Mouse (Mus musculus) frontal cortex, postnatal 10 days (tissue): ENCODE results near the gene Nkain4.

ENCODE experiments used
- DNase-seq, 2 experiments: peaks; one replicate each; pipeline ENCODE4 v3.0.0; 2022; ENCODE audit warnings: low spot score in 2 of 2, mixed read lengths in 1 of 2

The Nkain4 gene

GRCm38 (mm10) chr2:180954061-180955047 is at the start of gene Nkain4:
Nkain4 (minus strand) TSS chr2:180954699.
- DNase-seq, result peak; percentile 50 to 63

DNA sequence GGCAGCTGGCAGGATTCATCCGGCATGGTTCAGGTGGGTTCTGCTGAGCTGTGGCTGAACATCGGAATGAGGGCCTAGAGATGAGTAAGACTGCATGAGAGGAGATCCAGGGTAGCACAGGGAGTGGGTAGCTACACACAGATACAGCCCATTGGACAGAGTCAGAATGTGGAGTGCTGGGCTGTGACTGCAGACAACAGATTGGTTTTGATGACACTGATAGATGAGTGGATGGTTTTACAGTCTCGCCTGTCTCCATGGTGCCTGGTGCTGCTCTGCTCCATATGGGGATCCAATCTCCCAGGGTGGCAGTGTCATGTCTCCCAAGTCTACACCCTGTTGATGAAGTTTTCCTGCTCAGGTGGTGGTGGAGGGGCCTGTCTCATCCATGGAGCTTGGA is 42.4 kb upstream of the Nkain4 start:
- DNase-seq, result no peak

- DNase-seq, result peak in 1 of 2 experiments; percentile 49
Observed at GRCm38 (mm10) chr2:180996436-180996835, 41.9 kb upstream of the Nkain4 start.

GRCm38 (mm10) chr2:180995457-180995856 is 41.0 kb upstream of the Nkain4 start:
- no peak for DNase-seq

- DNase-seq, result no peak
Observed at GRCm38 (mm10) chr2:180994360-180994759, 39.9 kb upstream of the Nkain4 start.

GRCm38 (mm10) chr2:180990347-180990746 is 35.8 kb upstream of the Nkain4 start:
- DNase-seq, result no peak

DNA sequence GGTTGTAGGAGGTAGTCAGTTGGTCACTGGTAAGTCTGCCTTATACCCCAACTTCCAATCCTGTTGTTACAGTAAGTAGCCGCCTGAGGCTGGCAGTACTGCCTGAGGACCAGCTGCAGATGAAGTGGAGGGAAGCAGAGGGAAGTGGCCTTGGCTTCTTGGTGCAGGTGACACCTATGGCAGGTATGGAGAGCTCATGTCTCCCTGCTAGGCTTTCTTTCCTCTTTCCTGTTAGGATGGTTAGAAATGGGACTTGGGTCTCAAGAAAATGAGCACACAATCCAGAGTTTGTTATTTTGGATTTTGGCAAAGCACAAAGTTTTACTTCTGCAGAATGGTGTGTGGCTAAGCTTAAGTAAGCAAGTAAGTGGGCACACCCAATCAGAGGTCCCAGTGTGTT is 34.4 kb upstream of the Nkain4 start:
- no peak for DNase-seq

DNA sequence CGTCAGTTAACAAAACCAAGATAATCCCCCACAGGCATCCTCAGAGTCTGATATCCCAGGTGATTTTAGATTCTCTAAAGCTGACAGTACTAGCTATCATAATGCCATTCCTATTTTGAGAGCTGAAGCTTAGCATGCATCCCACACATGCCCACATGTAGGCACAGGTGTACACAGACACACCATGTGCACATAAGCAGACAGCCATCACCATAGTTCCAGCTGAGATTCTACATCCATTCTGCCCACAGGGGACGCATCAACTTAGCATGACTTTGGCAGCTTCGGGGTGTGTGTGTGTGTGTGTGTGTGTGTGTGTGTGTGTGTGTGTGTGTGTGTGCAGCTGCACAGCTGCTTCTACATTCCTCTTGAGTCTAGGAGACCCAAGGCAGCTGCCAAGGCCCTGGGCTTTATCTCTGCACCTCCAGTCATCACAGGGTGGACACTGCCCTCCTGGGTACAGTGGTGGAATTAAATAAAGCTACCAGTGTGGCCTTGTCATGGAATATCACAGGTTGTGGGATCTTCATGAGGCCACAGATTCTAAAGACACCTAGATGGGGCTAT is 33.9 kb upstream of the Nkain4 start:
- no peak for DNase-seq

DNA sequence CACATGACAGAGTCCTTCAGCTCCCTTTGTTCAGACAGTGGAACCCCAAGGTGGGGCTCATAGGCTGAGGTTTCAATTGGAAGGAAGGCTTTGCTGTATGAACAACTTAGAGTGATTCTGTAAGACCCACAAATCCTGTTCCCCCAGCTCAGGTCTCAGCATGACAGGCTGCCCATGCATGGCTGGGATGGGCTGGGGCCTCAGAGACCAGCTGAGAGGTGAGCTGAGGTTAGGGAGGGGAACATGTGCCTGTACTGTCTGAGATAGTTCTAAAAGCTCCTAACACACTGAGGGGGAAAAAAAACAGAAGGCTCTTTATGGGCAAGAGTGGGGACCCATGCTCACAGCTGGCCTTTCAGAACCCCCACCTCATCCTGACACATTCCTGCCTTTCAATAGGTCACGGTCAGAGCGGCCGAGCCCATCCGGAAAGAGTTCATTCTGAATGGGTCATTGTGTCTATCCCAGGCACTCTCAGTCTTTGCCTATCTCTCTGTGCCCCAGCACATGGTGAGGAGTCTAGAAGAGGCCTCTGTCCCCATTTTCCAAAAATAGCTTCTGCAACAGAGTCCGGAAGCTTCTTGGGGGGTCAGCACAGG is 33.0 kb upstream of the Nkain4 start:
- no peak for DNase-seq

- DNase-seq, result no peak
Observed at GRCm38 (mm10) chr2:180987001-180987400, 32.5 kb upstream of the Nkain4 start.

- DNase-seq, result no peak
Observed at GRCm38 (mm10) chr2:180986449-180986848, 31.9 kb upstream of the Nkain4 start, which contains the start of gene Col20a1. Col20a1 (plus strand) TSS chr2:180986535.

- no peak for DNase-seq
Observed at GRCm38 (mm10) chr2:180985635-180986034, 31.1 kb upstream of the Nkain4 start.

DNA sequence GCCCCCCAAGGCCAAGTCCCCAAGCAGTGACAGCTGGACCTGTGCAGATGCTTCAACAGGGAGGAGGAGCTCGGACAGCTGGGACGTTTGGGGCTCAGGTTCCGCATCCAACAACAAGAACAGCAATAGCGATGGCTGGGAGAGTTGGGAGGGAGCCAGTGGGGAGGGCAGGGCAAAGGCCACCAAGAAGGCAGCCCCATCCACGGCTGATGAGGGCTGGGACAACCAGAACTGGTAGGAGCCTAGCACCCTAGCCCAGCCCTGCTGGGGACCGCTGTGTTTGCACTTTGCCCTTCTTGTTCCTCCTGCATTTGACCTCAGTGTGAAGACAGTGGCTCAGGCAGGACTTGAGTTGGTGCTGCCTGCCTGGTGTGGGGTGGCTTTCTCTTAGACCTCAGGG is 26.6 kb upstream of the Nkain4 start:
- no peak for DNase-seq

DNA sequence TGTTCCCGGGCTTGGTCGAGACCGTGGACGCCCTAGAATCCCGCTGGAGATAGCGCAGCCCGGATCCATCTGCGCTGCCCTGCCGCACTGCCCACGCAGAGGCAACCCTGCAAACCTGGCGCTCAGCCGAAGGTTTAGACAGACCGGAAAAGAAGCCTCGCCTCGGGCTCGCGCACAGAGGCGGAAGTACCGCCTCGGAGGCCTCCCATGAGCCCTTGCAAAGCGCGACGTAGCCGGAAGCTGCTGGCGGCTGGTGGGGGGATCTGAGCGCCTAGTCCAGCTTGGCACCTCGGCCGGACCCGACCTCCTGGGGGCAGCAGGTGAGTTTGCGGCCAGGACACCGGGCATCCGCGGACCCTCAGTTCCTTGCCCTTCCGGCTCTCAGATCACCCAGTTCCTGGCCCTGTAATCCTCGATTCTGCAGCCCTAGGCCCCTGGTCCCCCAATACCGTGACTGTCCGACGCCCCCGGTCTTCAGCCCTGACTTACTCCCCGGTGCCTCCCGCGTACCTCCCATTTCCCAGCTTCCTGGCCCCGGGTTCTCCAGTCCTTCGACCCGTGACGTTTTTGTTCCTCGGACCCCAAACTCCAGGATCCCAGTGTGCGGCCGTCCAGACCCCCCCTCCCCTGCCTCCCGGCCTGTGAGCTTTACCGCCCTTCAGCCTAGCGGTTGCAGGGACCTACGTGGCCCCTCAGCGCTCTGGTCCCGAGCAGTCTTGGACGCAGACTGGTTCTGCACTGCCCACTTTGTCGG is 12.7 kb upstream of the Nkain4 start, which contains the start of gene Arfgap1:
Gene Arfgap1 (plus strand): TSS at position 216 of the 754 bp plus-strand sequence.
- DNase-seq, result peak; percentile 85 to 89

DNA sequence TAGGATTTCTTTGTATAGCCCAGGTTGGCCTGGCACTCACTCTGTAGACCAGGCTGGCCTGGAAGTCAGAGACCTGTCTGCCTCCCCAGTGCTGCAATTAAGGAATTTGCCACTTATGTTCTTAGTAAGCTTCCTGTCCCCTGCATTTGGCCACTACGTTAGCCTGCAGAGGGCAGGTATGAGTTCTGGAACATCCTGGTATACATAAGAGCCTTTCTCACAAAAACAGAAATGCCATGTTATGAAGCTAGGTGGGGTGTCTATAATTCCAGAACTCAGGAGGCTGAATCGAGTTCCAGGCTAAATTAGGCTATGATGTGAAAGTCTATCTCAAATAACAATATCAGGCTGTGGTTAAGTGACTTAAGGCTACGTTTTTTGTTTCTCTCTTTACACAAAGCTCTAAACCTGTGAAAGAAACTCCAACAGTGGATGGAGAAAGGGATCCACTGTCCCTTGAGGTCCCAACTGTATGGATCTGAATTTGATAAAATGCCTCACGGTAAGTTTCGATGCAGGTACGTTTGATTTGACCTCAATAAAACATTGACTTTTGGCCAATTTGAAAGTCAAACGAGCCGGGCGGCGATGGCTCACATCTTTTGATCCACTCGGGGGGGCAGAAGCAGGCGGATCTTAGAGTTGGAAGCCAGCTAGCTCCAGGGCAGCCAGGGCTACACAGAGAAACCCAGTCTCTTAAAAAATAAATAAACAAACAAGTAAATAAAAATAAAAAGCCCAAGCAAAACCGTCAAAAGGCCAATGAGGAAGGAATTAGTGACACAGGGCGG is 11.8 kb upstream of the Nkain4 start:
- DNase-seq, result no peak

- peak in 1 of 2 experiments; percentile 57 for DNase-seq
Observed at GRCm38 (mm10) chr2:180963956-180964355, 9.5 kb upstream of the Nkain4 start.

DNA sequence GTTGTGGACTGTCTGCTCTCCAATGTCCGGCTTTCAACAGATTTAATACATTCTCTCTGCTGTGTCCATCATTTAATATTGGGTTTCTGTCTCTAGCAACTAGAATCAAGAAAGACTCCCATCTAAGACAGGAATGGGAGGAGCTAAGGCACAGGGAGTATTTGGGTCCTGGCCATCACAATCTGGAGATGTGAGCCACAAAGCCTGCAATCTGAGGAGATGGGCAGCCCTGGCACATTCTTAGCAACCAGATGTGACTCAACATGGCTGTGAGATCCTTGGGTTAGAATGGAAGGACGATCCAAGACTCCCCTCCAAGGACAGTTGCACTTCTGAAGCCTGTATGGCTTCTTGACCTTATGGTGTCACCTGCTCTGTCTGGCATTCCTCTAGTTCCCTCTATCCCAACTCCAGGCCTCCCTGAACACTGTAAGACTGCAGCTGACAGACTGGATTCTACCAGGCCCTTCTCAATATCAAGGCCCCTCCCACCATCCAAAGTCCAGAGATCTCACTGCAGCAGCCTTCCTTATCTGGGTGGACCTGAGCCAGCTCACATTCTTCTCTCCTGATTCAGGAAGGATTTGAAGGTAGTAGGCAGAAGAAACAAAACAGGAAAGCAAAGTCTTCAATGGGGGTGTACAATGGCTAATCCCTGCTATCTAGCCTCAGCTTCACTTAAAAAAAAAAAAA is 8.3 kb upstream of the Nkain4 start:
- no peak for DNase-seq

DNA sequence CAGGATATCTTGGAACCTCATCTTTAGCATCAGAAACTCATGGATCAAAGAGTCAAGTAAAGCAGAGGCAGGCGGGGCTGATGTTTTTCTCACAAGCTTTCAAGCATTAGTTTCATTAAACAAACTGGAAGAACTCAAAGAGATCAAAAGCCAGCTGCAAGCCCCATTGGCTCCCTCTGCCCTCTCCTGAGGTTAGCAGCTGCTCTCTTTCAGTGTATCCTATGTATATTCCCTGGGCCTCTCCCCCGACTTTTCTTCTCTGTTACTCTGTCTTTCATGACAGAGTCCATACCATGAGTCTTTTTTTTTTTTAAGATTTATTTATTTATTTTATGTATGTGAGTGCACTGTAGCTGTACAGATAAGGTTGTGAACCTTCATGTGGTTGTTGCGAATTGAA is 5.7 kb upstream of the Nkain4 start:
- DNase-seq, result no peak

DNA sequence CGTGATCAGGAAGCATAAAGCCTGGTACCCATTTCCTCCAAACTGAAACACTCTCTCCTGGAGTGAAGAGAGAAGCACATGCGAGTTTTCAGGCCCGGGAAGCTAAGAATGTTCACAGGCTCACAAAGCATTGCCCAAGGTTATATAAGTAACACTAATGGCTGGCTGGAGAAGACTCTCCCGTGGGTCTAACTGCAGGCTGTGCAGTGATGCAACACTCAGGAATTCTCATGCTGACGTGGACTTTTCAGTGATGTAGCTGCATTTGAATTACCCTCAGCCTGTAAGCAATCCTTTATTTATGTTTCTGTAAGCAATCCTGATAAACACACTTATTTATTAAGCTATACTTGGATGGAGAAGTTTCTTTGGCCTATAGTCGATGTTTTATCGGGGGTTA is 5.1 kb upstream of the Nkain4 start:
- no peak for DNase-seq

GRCm38 (mm10) chr2:180953638-180954037 is 861 bp downstream of the Nkain4 start:
- DNase-seq, result no peak
